Mouse (Mus musculus): ENCODE measurements at regions not wholly inside any gene's neighbourhood (a gene's known extent, or its start where the extent isn't known, plus 50 kb on each side); places are given as distances from the start of the nearest gene placed in this dataset.

GRCm38 (mm10) chr4:131014301-131015081 lies 70.3 kb downstream of the Matn1 start:
- no peak for DNase-seq (ENCODE audit: low spot score in 2 of 2)

- no peak for DNase-seq (ENCODE audit: low spot score in 2 of 2)
These were observed 71.0 kb downstream of the Matn1 start for GRCm38 (mm10) chr4:131015156-131015555.

- DNase-seq (ENCODE audit: low spot score in 2 of 2) = no peak
These were observed 79.4 kb downstream of the Matn1 start for GRCm38 (mm10) chr4:131023601-131024000.

GRCm38 (mm10) chr4:131036292-131036691 lies 92.1 kb downstream of the Matn1 start:
- no peak for DNase-seq (ENCODE audit: low spot score in 2 of 2)

- no peak for DNase-seq (ENCODE audit: low spot score in 2 of 2)
These were observed 93.0 kb downstream of the Matn1 start for GRCm38 (mm10) chr4:131037179-131037578.

- no peak for DNase-seq (ENCODE audit: low spot score in 2 of 2)
These were observed 95.5 kb downstream of the Matn1 start for GRCm38 (mm10) chr4:131039686-131040085.

GRCm38 (mm10) chr4:131041210-131041609 lies 97.0 kb downstream of the Matn1 start:
- DNase-seq (ENCODE audit: low spot score in 2 of 2) = no peak

- no peak for DNase-seq (ENCODE audit: low spot score in 2 of 2)
These were observed 101.9 kb downstream of the Matn1 start for GRCm38 (mm10) chr4:131046101-131046500.

- DNase-seq (ENCODE audit: low spot score in 2 of 2) = no peak
These were observed 102.9 kb downstream of the Matn1 start for GRCm38 (mm10) chr4:131046969-131047650.

GRCm38 (mm10) chr4:131056293-131056692 lies 112.1 kb downstream of the Matn1 start:
- DNase-seq (ENCODE audit: low spot score in 2 of 2) = no peak

GRCm38 (mm10) chr4:131059572-131059971 lies 115.4 kb downstream of the Matn1 start:
- DNase-seq (ENCODE audit: low spot score in 2 of 2) = no peak

GRCm38 (mm10) chr4:131060191-131060680 lies 116.1 kb downstream of the Matn1 start:
- DNase-seq (ENCODE audit: low spot score in 2 of 2) = no peak

GRCm38 (mm10) chr4:131060706-131061105 lies 116.5 kb downstream of the Matn1 start:
- DNase-seq (ENCODE audit: low spot score in 2 of 2) = no peak

- DNase-seq (ENCODE audit: low spot score in 2 of 2) = no peak
These were observed 118.4 kb downstream of the Matn1 start for GRCm38 (mm10) chr4:131062592-131062991.

GRCm38 (mm10) chr4:131066186-131066939 lies 122.2 kb downstream of the Matn1 start:
- no peak for DNase-seq (ENCODE audit: low spot score in 2 of 2)

GRCm38 (mm10) chr4:131070566-131070965 lies 126.4 kb downstream of the Matn1 start:
- no peak for DNase-seq (ENCODE audit: low spot score in 2 of 2)

- no peak for DNase-seq (ENCODE audit: low spot score in 2 of 2)
These were observed 128.4 kb downstream of the Matn1 start for GRCm38 (mm10) chr4:131072623-131073022.

GRCm38 (mm10) chr4:131073420-131073819 lies 129.2 kb downstream of the Matn1 start:
- no peak for DNase-seq (ENCODE audit: low spot score in 2 of 2)

GRCm38 (mm10) chr4:131075326-131075932 lies 131.2 kb downstream of the Matn1 start:
- DNase-seq (ENCODE audit: low spot score in 2 of 2) = no peak

- no peak for DNase-seq (ENCODE audit: low spot score in 2 of 2)
These were observed 132.4 kb downstream of the Matn1 start for GRCm38 (mm10) chr4:131076628-131077027.

GRCm38 (mm10) chr4:131080113-131080512 lies 135.9 kb downstream of the Matn1 start:
- no peak for DNase-seq (ENCODE audit: low spot score in 2 of 2)

- no peak for DNase-seq (ENCODE audit: low spot score in 2 of 2)
These were observed 139.2 kb downstream of the Matn1 start for GRCm38 (mm10) chr4:131083405-131083804.
